Mouse (Mus musculus): ENCODE measurements around the gene Bhlhe41.

- no peak for TF ChIP-seq CTCF (IDR thresholded peaks at IDR 0.05)
- no peak for TF ChIP-seq POLR2A (IDR thresholded peaks at IDR 0.05; ENCODE audit: insufficient read depth, low read depth, low read length)
- no peak for TF ChIP-seq EP300 (IDR thresholded peaks at IDR 0.05; ENCODE audit: insufficient read depth, low read depth, low read length)
Observed at GRCm38 (mm10) chr6:145846076-145846475, 19.3 kb downstream of the Bhlhe41 start.

All from heart, adult 2 months (tissue).